Mouse (Mus musculus) right cerebral cortex, postnatal 25 days (tissue): Measurements from ENCODE around the gene Six2.

Source experiments
- DNase-seq: peaks from one replicate; pipeline ENCODE4 v3.0.0; 2022

The Six2 gene

GRCm38 (mm10) chr17:85645718-85646665, 42.1 kb downstream of the Six2 start:
- DNase-seq, result no peak

- no peak for DNase-seq
These were observed 42.8 kb downstream of the Six2 start for GRCm38 (mm10) chr17:85645312-85645711.

- DNase-seq, result no peak
These were observed 50.2 kb downstream of the Six2 start for GRCm38 (mm10) chr17:85637876-85638275.
